ENCODE assay signal across 25 mouse cellular contexts in the genomic region with DNA sequence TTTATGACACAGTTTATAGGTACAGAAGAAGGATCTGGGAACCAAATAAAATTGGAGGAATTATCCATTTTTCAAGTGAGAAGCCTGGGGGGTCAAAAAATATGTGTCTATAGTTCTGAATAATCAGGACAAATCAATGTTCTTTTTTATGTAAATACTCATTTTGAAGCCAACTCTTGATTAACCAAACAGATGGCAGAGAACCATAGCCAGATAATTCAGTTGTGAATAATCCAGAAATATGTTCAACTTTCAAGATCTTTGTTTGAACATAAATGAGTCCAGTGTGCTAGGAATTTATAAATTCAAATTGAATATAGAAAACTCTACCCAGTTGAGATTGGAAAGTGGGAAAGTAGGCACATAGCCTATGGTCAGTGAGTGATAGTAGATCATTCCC.
A peak's percentile ranks its signal among the peaks of the same experiment; 100 is the strongest.
DNase-seq lines count a peak whose midpoint lies in the region; ATAC-seq and TF ChIP-seq lines count a peak whose summit lies in the region.
"Had no signal": no experiment of that assay in that cellular context is flagged by ENCODE, and none has a peak within 500 bp of the region (broad histone marks: within the 10 kb centered on the region; RNA-seq: fewer than 3 reads in every experiment).

No protein-coding gene starts in this region.

- H3K27ac ChIP-seq in forebrain, embryonic 14.5 days (ENCODE audit: low read depth, low read length) = no peak overlapping the region
- H3K27ac ChIP-seq in forebrain, embryonic 11.5 days (ENCODE audit: low read depth, low read length) = no peak overlapping the region
- peak overlapping the region; percentile 64; the same call in 1 of the 2 replicates for H3K27ac ChIP-seq in left cerebral cortex, adult 2 months
- H3K27ac ChIP-seq in thymus, adult 2 months (ENCODE audit: control insufficient read depth, insufficient read depth, low read length) = no peak overlapping the region
- H3K27ac ChIP-seq: embryonic facial prominence, embryonic 10.5 days; embryonic facial prominence, embryonic 13.5 days; forebrain, embryonic 13.5 days; gastrocnemius, adult 2 months; hindbrain, embryonic 12.5 days; hindbrain, embryonic 15.5 days had no signal

- H3K4me2 ChIP-seq in forebrain, embryonic 14.5 days (ENCODE audit: low read length) = no peak overlapping the region
- no peak overlapping the region for H3K4me2 ChIP-seq in forebrain, embryonic 11.5 days (ENCODE audit: low read depth, low read length, severe bottlenecking)
- H3K4me2 ChIP-seq: embryonic facial prominence, embryonic 13.5 days; forebrain, embryonic 13.5 days; heart, embryonic 11.5 days; hindbrain, embryonic 12.5 days; hindbrain, embryonic 15.5 days had no signal

- H3K36me3 ChIP-seq in forebrain, embryonic 14.5 days (ENCODE audit: control insufficient read depth, insufficient read depth, low read length) = no peaks in the 10 kb centered on the region
- no peaks in the 10 kb centered on the region for H3K36me3 ChIP-seq in forebrain, embryonic 11.5 days (ENCODE audit: control insufficient read depth, insufficient read depth, low read length)
- no peaks in the 10 kb centered on the region for H3K36me3 ChIP-seq in thymus, adult 2 months (ENCODE audit: control insufficient read depth, insufficient read depth, low read length)
- H3K36me3 ChIP-seq: embryonic facial prominence, embryonic 10.5 days; embryonic facial prominence, embryonic 13.5 days had no signal

- no peak overlapping the region for H3K4me3 ChIP-seq in forebrain, embryonic 14.5 days (ENCODE audit: low read depth, low read length)
- H3K4me3 ChIP-seq in forebrain, embryonic 11.5 days (ENCODE audit: low read depth, low read length) = no peak overlapping the region
- H3K4me3 ChIP-seq in left cerebral cortex, adult 2 months = no peak overlapping the region
- H3K4me3 ChIP-seq in thymus, adult 2 months (ENCODE audit: control insufficient read depth, insufficient read depth, low read length) = no peak overlapping the region
- H3K4me3 ChIP-seq: embryonic facial prominence, embryonic 10.5 days; embryonic facial prominence, embryonic 13.5 days; erythroblast, embryonic 14.5 days; forebrain, embryonic 13.5 days; gastrocnemius, adult 2 months; hindbrain, embryonic 12.5 days; hindbrain, embryonic 15.5 days had no signal

- intact Hi-C loops in left cerebral cortex, adult 2 months (cut with DNase I) = no loop called here

- TF ChIP-seq CTCF in left cerebral cortex, adult 2 months (IDR thresholded peaks at IDR 0.05) = no peak
- TF ChIP-seq CTCF in thymus, adult 2 months (IDR thresholded peaks at IDR 0.05; ENCODE audit: borderline replicate concordance, control insufficient read depth, extremely low read depth, insufficient read depth, low read length, poor library complexity) = no peak

- peak; percentile 12; the same call in 1 of the 2 replicates for ATAC-seq in cerebellum, adult (ENCODE audit: insufficient number of reproducible peaks, low FRiP score, low TSS enrichment)
- no peak for ATAC-seq in forebrain, embryonic 14.5 days
- no peak for ATAC-seq in forebrain, embryonic 11.5 days (replicated peaks; ENCODE audit: low FRiP score)
- ATAC-seq: forebrain, embryonic 13.5 days; forebrain, postnatal 0 days; intestine, postnatal 0 days; Patski had no signal

- H3K27me3 ChIP-seq in forebrain, embryonic 14.5 days (replicated peaks; ENCODE audit: control insufficient read depth, insufficient read depth, low read length) = no peaks in the 10 kb centered on the region
- no peaks in the 10 kb centered on the region for H3K27me3 ChIP-seq in forebrain, embryonic 11.5 days (ENCODE audit: control insufficient read depth, insufficient read depth, low read length)
- H3K27me3 ChIP-seq in thymus, adult 2 months (ENCODE audit: control insufficient read depth, insufficient read depth, low read length) = no peaks in the 10 kb centered on the region
- H3K27me3 ChIP-seq: embryonic facial prominence, embryonic 13.5 days; forebrain, embryonic 13.5 days; hindbrain, embryonic 12.5 days; hindbrain, embryonic 15.5 days had no signal

- DNase-seq in cerebellum, postnatal 14 days = no peak
- DNase-seq in forebrain, embryonic 14.5 days (ENCODE audit: low spot score) = peak; percentile 18
- no peak for DNase-seq in forebrain, embryonic 11.5 days (ENCODE audit: low spot score)
- no peak for DNase-seq in left cerebral cortex, adult 2 months (ENCODE audit: extremely low spot score in 1 of 2, low spot score in 2 of 2)
- no peak for DNase-seq in left cerebral cortex, adult 9 months (ENCODE audit: low spot score in 2 of 2)
- no peak for DNase-seq in thymus, adult 2 months
- DNase-seq in adipocyte (ENCODE audit: low spot score) = no peak
- DNase-seq: adrenal gland, adult 8-10 months; adrenal gland, postnatal 25 days; cerebellum, adult 11-12 months; cerebellum, postnatal 10 days; embryo, embryonic 11 days; forebrain, postnatal 0 days; gastrocnemius, adult 2 months; gastrocnemius, postnatal 14 days had no signal

- H3K9me3 ChIP-seq in forebrain, embryonic 14.5 days (replicated peaks; ENCODE audit: control insufficient read depth, low read length) = no peaks in the 10 kb centered on the region
- H3K9me3 ChIP-seq in forebrain, embryonic 11.5 days (ENCODE audit: control insufficient read depth, low read length) = no peaks in the 10 kb centered on the region
- H3K9me3 ChIP-seq: embryonic facial prominence, embryonic 10.5 days; embryonic facial prominence, embryonic 13.5 days; forebrain, embryonic 13.5 days; hindbrain, embryonic 12.5 days; hindbrain, embryonic 15.5 days had no signal

- no peak for TF ChIP-seq POLR2A in thymus, adult 2 months (IDR thresholded peaks at IDR 0.05; ENCODE audit: control insufficient read depth, extremely low read depth, insufficient read depth, low read length, poor library complexity)

- H3K9ac ChIP-seq in forebrain, embryonic 14.5 days (ENCODE audit: low read length) = no peak overlapping the region
- H3K9ac ChIP-seq in forebrain, embryonic 11.5 days (ENCODE audit: low read length) = no peak overlapping the region
- H3K9ac ChIP-seq: embryonic facial prominence, embryonic 13.5 days; forebrain, embryonic 13.5 days; forebrain, postnatal 0 days; hindbrain, embryonic 12.5 days; hindbrain, embryonic 15.5 days had no signal

- H3K4me1 ChIP-seq in forebrain, embryonic 14.5 days (ENCODE audit: control insufficient read depth, insufficient read depth, low read length) = peaks cover 3% of the 10 kb centered on the region; the same call in 1 of the 2 replicates
- H3K4me1 ChIP-seq in forebrain, embryonic 11.5 days (replicated peaks; ENCODE audit: control insufficient read depth, insufficient read depth, low read length) = no peaks in the 10 kb centered on the region
- no peaks in the 10 kb centered on the region for H3K4me1 ChIP-seq in thymus, adult 2 months (replicated peaks; ENCODE audit: control insufficient read depth, insufficient read depth, low read length)
- H3K4me1 ChIP-seq: embryonic facial prominence, embryonic 10.5 days; embryonic facial prominence, embryonic 13.5 days; forebrain, embryonic 13.5 days; hindbrain, embryonic 12.5 days; hindbrain, embryonic 15.5 days had no signal
